Mouse (Mus musculus) MEL (cell line): ENCODE measurements around the gene Jarid2. TPM values are rescaled to one million over a fixed set of nuclear protein-coding genes. Genes with fewer than 3 reads are reported as not detected.

Source experiments
- DNase-seq: peaks from one replicate; pipeline ENCODE4 v3.0.0; 2011; ENCODE audit warnings: low read depth, low spot score
- H3K27ac ChIP-seq: 2 replicates; pipeline ENCODE4 v1.5.1; 2012; ENCODE audit warnings: low read depth, mild to moderate bottlenecking, control low read depth, low read length, moderate library complexity; ENCODE audit not compliant: control insufficient read depth
- H3K27me3 ChIP-seq, 2 experiments: fragments of 150-350 bp in 1 of 2; sonication (generic) in 1 of 2; 2 replicates each; pipeline ENCODE4 v1.6.1; 2012; ENCODE audit warnings: low read length in 2 of 2, mild to moderate bottlenecking in 2 of 2, improper control_type of control experiment in 1 of 2, moderate library complexity in 1 of 2; ENCODE audit not compliant: insufficient read depth in 2 of 2, control insufficient read depth in 1 of 2
- H3K36me3 ChIP-seq, 2 experiments: 2 replicates each; pipeline ENCODE4 v1.6.1; 2012 to 2014; ENCODE audit warnings: low read length in 2 of 2, improper control_type of control experiment in 1 of 2, inconsistent platforms in 1 of 2, mild to moderate bottlenecking in 1 of 2; ENCODE audit not compliant: insufficient read depth in 2 of 2, control insufficient read depth in 1 of 2
- H3K4me1 ChIP-seq, 2 experiments: fragments of 150-350 bp in 1 of 2; sonication (generic) in 1 of 2; 2 replicates each; pipeline ENCODE4 v1.6.1; 2012; ENCODE audit warnings: low read length in 2 of 2, improper control_type of control experiment in 1 of 2, mild to moderate bottlenecking in 1 of 2; ENCODE audit not compliant: insufficient read depth in 2 of 2, control insufficient read depth in 1 of 2
- H3K4me3 ChIP-seq, 2 experiments: fragments of 150-350 bp in 1 of 2; sonication (generic) in 1 of 2; 2 replicates each; pipeline ENCODE4 v1.5.1; 2012; ENCODE audit warnings: low read depth in 2 of 2, low read length in 2 of 2, mild to moderate bottlenecking in 2 of 2, moderate library complexity in 2 of 2, control low read depth in 1 of 2, improper control_type of control experiment in 1 of 2; ENCODE audit not compliant: control insufficient read depth in 1 of 2, insufficient read depth in 1 of 2
- H3K79me2 ChIP-seq: 2 replicates; pipeline ENCODE4 v1.6.1; 2012; ENCODE audit warnings: mild to moderate bottlenecking, low read length, moderate library complexity; ENCODE audit not compliant: control insufficient read depth, poor library complexity, insufficient read depth
- H3K9ac ChIP-seq: 2 replicates; pipeline ENCODE4 v1.6.1; 2012; ENCODE audit warnings: low read depth, mild to moderate bottlenecking, control low read depth, low read length, moderate library complexity; ENCODE audit not compliant: control insufficient read depth, poor library complexity, severe bottlenecking
- H3K9me3 ChIP-seq: fragments of 150-350 bp; sonication (generic); replicated peaks from 2 replicates; pipeline ENCODE4 v1.6.1; 2012; ENCODE audit warnings: mild to moderate bottlenecking, low read length, improper control_type of control experiment, moderate library complexity; ENCODE audit not compliant: insufficient read depth
- CHD2 ChIP-seq: IDR thresholded peaks from 2 replicates; pipeline ENCODE4 v1.6.1; 2011; ENCODE audit warnings: low read length, improper control_type of control experiment
- CTCF ChIP-seq, 3 experiments: IDR thresholded peaks in 2 of 3; conservative IDR thresholded peaks in 1 of 3; 2 replicates each; pipeline ENCODE4 v1.5.1; 2011 to 2012; ENCODE audit warnings: low read length in 3 of 3, low read depth in 2 of 3, mild to moderate bottlenecking in 2 of 3, improper control_type of control experiment in 1 of 3, inconsistent platforms in 1 of 3, mixed read lengths in 1 of 3, moderate library complexity in 1 of 3; ENCODE audit not compliant: control insufficient read depth in 1 of 3, insufficient read depth in 1 of 3, poor library complexity in 1 of 3, severe bottlenecking in 1 of 3
- E2F4 ChIP-seq: IDR thresholded peaks from 2 replicates; pipeline ENCODE4 v1.6.1; 2011; ENCODE audit warnings: low read depth, low read length, improper control_type of control experiment, borderline replicate concordance
- ELF1 ChIP-seq: IDR thresholded peaks from 2 replicates; pipeline ENCODE4 v1.6.1; 2014; ENCODE audit warnings: low read depth, mild to moderate bottlenecking, inconsistent platforms, low read length, improper control_type of control experiment, moderate library complexity
- GABPA ChIP-seq: IDR thresholded peaks from 2 replicates; pipeline ENCODE4 v1.6.1; 2012; ENCODE audit warnings: low read depth, mild to moderate bottlenecking, inconsistent platforms, low read length, improper control_type of control experiment, moderate library complexity
- KAT2A ChIP-seq: conservative IDR thresholded peaks from 2 replicates; pipeline ENCODE4 v1.6.1; 2012; ENCODE audit warnings: low read depth, low read length, improper control_type of control experiment, inconsistent platforms
- MAFK ChIP-seq: IDR thresholded peaks from 2 replicates; pipeline ENCODE4 v1.6.1; 2011; ENCODE audit warnings: low read depth, mild to moderate bottlenecking, low read length, improper control_type of control experiment, borderline replicate concordance
- MAX ChIP-seq: IDR thresholded peaks from 2 replicates; pipeline ENCODE4 v1.6.1; 2011; ENCODE audit warnings: low read length, improper control_type of control experiment
- MYC ChIP-seq: IDR thresholded peaks from 2 replicates; pipeline ENCODE4 v1.6.1; 2011; ENCODE audit warnings: low read depth, mild to moderate bottlenecking, low read length, improper control_type of control experiment, moderate library complexity
- POLR2A ChIP-seq, 2 experiments: IDR thresholded peaks; 2 replicates each; pipeline ENCODE4 v1.6.1; 2011 to 2012; ENCODE audit warnings: low read length in 2 of 2, mild to moderate bottlenecking in 2 of 2, control low read depth in 1 of 2, improper control_type of control experiment in 1 of 2, low read depth in 1 of 2, moderate library complexity in 1 of 2; ENCODE audit not compliant: control insufficient read depth in 1 of 2, insufficient read depth in 1 of 2, poor library complexity in 1 of 2
- POLR2AphosphoS5 ChIP-seq: IDR thresholded peaks from 2 replicates; pipeline ENCODE4 v1.6.1; 2012; ENCODE audit warnings: low read depth, borderline replicate concordance, mild to moderate bottlenecking, inconsistent platforms, low read length, moderate library complexity, mixed read lengths
- SMC3 ChIP-seq: IDR thresholded peaks from 2 replicates; pipeline ENCODE4 v1.6.1; 2011; ENCODE audit warnings: low read depth, low read length, improper control_type of control experiment
- TAL1 ChIP-seq: IDR thresholded peaks from 2 replicates; pipeline ENCODE4 v1.6.1; 2012; ENCODE audit warnings: mild to moderate bottlenecking, inconsistent platforms, low read length, moderate library complexity, mixed read lengths
- USF2 ChIP-seq, 2 experiments: IDR thresholded peaks; 2 replicates each; pipeline ENCODE4 v1.6.1; 2011 to 2012; ENCODE audit warnings: improper control_type of control experiment in 2 of 2, low read length in 2 of 2, borderline replicate concordance in 1 of 2, inconsistent platforms in 1 of 2, low read depth in 1 of 2, mild to moderate bottlenecking in 1 of 2; ENCODE audit not compliant: insufficient read depth in 1 of 2
- ZKSCAN1 ChIP-seq: IDR thresholded peaks from 2 replicates; pipeline ENCODE4 v1.6.1; 2012; ENCODE audit warnings: low read depth, mild to moderate bottlenecking, inconsistent platforms, low read length, improper control_type of control experiment, moderate library complexity
- polyA plus RNA-seq, 2 experiments: library from polyadenylated mRNA; stranded (reverse) in 1 of 2; unstranded in 1 of 2; fragments of >175 nt in 1 of 2; fragments of >200 nt in 1 of 2; gene quantifications; 2 replicates each; pipeline versions ENCODE4 v1.2.1 to v1.2.4; 2012; ENCODE audit warnings: low replicate concordance in 2 of 2, low read depth in 1 of 2; ENCODE audit not compliant: insufficient read length in 2 of 2, insufficient read depth in 1 of 2, missing spikeins in 1 of 2
- total RNA-seq: library from RNA; depleted of rRNA; stranded (reverse); fragments of 300-350 nt; gene quantifications from 2 replicates; pipeline ENCODE4 v1.2.3, GENCODE M21; 2012

Gene Jarid2
- total and polyA plus RNA-seq, 3 experiments, result 5.4 to 76.5 (median 21.2) TPM

- Histone ChIP-seq H3K27me3 (no peaks in the 10 kb centered on the region), H3K4me1 (peaks cover 3 to 8% of the 10 kb centered on the region in 2 experiments), H3K36me3 (peaks cover 0 to 6% of the 10 kb centered on the region in 2 experiments; a peak in 2 of 4 replicates), H3K79me2 (peaks cover 2% of the 10 kb centered on the region; the same call in 1 of the 2 replicates), H3K4me3 (no peak overlapping the region), H3K27ac (no peak overlapping the region), H3K9ac (no peak overlapping the region), H3K9me3 (no peaks in the 10 kb centered on the region)
- no peak for DNase-seq
- TF ChIP-seq MYC (no peak), E2F4 (no peak), MAFK (no peak), TAL1 (no peak), POLR2A (IDR thresholded peaks at IDR 0.05; ENCODE audit: control insufficient read depth in 1 of 2, insufficient read depth in 1 of 2, low read depth in 1 of 2, low read length in 2 of 2, poor library complexity in 1 of 2) (no peak), USF2 (IDR thresholded peaks at IDR 0.05; ENCODE audit: borderline replicate concordance in 1 of 2, insufficient read depth in 1 of 2, low read depth in 1 of 2, low read length in 2 of 2) (no peak), POLR2AphosphoS5 (no peak), CTCF (IDR thresholded peaks at IDR 0.05 in 2 of 3, conservative IDR thresholded peaks at IDR 0.05 in 1 of 3; ENCODE audit: control insufficient read depth in 1 of 3, insufficient read depth in 1 of 3, low read depth in 2 of 3, low read length in 3 of 3, poor library complexity in 1 of 3, severe bottlenecking in 1 of 3) (no peak)
These were observed 63.2 kb downstream of the Jarid2 start for GRCm38 (mm10) chr13:44792361-44792892.

- H3K27ac ChIP-seq, result no peak overlapping the region
- no peak overlapping the region for H3K9ac ChIP-seq
- peaks cover 0 to 14% of the 10 kb centered on the region in 2 experiments; a peak in 2 of 4 replicates for H3K36me3 ChIP-seq
- no peaks in the 10 kb centered on the region for H3K9me3 ChIP-seq
- H3K79me2 ChIP-seq, result peaks cover 2% of the 10 kb centered on the region; the same call in 1 of the 2 replicates
- peaks cover 8 to 11% of the 10 kb centered on the region in 2 experiments for H3K4me1 ChIP-seq
- TF ChIP-seq SMC3 (no peak), GABPA (no peak), CHD2 (no peak), ZKSCAN1 (no peak)
- TF ChIP-seq, all 39 proteins: peak for 0
- Histone ChIP-seq H3K27me3 (no peaks in the 10 kb centered on the region), H3K4me3 (no peak overlapping the region)
- no peak for DNase-seq
These were observed 66.6 kb downstream of the Jarid2 start for GRCm38 (mm10) chr13:44795891-44796290.

GRCm38 (mm10) chr13:44796775-44797174, 67.5 kb downstream of the Jarid2 start:
- H3K4me3 ChIP-seq, result no peak overlapping the region
- no peak overlapping the region for H3K9ac ChIP-seq
- H3K4me1 ChIP-seq, result peaks cover 8 to 11% of the 10 kb centered on the region in 2 experiments
- no peaks in the 10 kb centered on the region for H3K9me3 ChIP-seq
- no peak overlapping the region for H3K27ac ChIP-seq
- no peak for DNase-seq
- no peaks in the 10 kb centered on the region for H3K27me3 ChIP-seq
- TF ChIP-seq ELF1 (no peak), KAT2A (no peak), MAX (no peak), POLR2A (IDR thresholded peaks at IDR 0.05; ENCODE audit: control insufficient read depth in 1 of 2, insufficient read depth in 1 of 2, low read depth in 1 of 2, low read length in 2 of 2, poor library complexity in 1 of 2) (no peak)
- TF ChIP-seq, all 39 proteins: peak for 0
- H3K36me3 ChIP-seq, result peaks cover 0 to 14% of the 10 kb centered on the region in 2 experiments; a peak in 2 of 4 replicates
- H3K79me2 ChIP-seq, result peaks cover 2% of the 10 kb centered on the region; the same call in 1 of the 2 replicates
